Mouse (Mus musculus) NIH3T3 (cell line): ENCODE measurements around the gene Trim67.

Experiments
- DNase-seq: peaks from one replicate; pipeline ENCODE4 v3.0.0-alpha.2; 2012; ENCODE audit warnings: low read depth

The Trim67 gene

GRCm38 (mm10) chr8:124792708-124793107, at the start of gene Trim67:
Gene Trim67, plus strand, starts transcription at chr8:124793092.
- no peak for DNase-seq

DNA sequence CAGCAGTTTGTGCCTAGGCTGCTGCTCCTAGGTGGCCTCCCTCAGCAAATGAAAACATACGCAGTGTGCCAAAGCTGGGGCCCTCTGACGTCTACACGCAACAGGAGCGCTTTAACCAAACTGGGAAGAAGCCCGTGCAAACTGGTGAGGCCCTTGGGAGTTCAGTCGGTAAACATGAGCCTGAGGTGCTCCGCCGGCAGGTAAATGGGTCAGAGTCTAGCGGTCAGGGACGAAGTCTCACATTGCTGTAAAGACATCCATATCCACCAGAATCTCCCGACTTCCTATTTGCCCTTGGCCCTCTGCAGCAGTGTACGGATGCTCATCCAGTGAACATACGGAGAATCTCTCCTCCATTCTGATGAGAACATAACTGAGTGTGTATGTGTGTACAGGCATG, 46.2 kb upstream of the Trim67 start:
- DNase-seq = no peak

DNA sequence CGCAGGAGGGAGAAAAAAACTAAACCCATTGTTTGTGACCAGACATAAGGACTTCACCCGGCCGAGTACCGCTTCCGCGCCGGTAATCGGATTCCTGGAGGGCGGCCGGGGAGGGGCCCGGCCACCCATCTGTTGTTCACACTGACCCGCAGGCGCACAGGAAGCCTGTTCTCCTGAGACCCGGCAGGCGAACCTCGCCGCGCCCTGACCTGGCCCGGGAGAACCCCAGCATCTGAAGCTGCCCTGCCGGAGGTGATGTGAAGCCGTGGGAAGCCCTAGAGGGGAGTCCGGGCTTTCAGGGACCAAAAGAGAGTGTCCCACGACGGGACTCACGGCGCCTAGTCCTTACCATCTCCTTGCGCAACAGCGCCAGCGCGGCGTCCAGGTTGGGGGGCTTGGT, 41.7 kb upstream of the Trim67 start:
- DNase-seq = no peak

DNA sequence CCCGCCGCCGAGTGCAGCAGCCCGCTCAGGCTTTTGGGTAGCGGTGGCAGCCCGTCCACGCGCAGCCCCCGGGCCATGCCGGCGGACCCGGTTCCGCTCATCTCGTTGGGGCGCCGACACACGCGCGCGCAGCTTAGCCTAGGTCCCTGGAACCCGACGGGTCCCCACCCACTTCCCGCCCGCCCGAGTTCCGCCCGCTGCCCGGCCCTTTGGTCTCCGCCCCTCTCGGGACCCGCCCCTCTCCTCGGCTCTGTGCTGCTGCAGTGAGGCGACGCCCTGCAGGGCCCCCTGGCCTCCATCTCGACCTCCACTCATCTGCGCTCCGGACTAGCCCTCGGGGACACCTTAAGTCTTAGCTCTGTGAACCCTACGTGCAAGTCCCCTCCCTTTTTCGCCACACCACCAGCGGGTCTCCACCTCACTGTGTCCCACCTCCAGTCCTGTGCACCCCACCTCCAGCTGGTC, 41.2 kb upstream of the Trim67 start, which contains the start of gene Fam89a:
Fam89a (minus strand) TSS at position 124 of the 465 bp plus-strand sequence.
- no peak for DNase-seq

DNA sequence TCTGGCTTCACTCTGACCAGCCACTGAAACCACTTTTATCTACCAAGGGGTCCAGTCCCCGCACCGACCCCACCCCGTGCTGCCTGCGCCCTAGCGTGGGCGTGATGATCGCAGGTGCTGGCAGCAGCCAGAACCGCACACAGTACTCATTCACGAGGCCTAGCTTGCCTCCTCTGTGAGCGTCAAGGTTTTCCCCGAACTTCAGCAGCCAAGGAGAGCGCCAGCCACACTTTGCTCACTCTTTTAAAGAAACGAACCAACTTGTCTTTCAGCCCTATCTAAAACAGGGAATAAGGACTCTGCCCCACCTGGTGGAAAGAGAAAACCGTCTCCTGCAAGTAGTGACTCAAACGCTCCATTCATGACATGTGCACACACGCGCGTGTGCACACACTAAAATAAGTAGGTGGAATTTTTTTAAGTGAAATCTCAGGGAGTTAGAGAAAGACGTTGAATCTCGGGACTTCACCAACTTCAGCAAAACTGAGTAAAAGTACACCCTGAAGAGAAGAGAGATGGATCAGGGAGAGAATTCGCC, 40.5 kb upstream of the Trim67 start:
- no peak for DNase-seq

GRCm38 (mm10) chr8:124754101-124754791, 38.6 kb upstream of the Trim67 start:
- DNase-seq = no peak

DNA sequence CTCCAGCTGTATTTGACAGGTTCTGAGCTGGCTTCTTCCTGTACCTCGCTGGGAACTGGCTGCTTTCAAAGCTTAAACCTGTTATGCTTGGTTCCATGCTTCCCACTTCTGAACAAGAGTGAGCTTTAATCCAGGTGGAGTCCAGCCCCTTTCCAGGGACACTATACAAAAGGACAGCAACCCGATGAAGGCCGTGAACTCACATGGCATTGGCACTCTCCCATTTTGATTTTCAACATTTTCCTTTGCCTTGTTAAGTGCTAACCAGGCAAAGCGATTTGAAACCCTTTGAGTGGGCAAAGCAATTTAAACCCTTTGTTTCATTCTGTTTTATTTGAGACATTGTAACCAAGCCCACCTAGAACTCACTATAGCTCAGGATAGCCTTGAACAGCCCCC, 38.1 kb upstream of the Trim67 start:
- DNase-seq = no peak

DNA sequence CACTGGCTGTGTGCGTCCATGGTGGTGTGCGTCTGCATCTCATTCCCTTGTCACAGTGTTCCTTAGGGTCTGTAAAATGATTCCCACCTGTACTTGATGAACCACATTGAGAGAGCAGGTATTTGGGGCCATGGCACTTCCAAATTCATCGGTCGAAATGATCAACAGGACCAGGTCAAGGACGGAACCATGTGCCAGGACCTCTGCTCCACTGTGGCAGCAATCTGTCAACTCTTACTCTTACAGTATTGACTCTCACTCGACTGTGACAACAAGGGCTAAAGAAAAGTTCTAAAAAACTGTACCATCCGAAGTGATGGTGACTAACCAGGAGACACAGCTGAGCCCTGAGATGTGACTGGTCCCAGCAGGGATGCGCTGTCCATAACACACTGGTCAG, 37.4 kb upstream of the Trim67 start:
- no peak for DNase-seq

DNA sequence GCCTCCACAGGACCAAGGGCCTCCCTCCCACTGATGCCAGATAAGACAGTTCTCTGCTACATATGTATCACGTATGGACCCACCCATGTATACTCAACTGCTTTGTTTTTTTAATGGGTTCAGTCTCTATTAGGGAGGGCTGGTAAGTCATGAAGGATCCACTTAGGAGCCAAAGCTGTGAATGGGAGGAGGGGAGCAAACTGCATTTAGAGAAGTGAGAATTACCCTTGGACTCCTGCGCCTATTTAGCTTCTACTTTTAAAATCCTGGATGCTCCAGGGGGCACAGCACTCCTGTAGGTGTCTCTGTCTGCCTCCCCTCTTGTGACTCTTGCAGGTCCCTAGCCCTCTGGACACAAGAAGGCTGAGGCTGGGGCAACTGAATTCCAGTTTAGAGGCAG, 36.7 kb upstream of the Trim67 start:
- DNase-seq = no peak

DNA sequence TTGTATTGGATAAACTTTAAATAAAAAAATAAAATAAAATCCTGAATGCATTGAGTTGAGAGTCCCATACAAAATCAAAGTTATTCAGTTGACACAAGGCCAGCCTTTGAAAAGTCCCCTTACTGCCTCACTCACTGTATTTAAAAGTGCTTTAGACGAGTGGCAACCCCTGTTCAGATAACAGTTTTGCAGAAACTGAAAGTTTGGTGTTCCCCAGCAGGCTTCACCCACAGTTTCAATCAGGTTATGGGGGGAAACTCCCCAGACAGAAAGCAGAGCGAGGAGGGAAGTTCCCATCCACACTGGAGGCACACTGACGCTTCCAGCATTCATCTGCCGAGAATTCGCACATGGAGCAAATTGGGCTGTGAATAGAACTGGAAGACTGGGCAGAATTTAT, 36.3 kb upstream of the Trim67 start:
- no peak for DNase-seq

GRCm38 (mm10) chr8:124758544-124758943, 34.3 kb upstream of the Trim67 start:
- peak; percentile 38 for DNase-seq

GRCm38 (mm10) chr8:124763061-124763460, 29.8 kb upstream of the Trim67 start:
- no peak for DNase-seq

- no peak for DNase-seq
These were observed 20.5 kb upstream of the Trim67 start for GRCm38 (mm10) chr8:124772389-124772788.

- peak; percentile 66 for DNase-seq
These were observed 17.2 kb upstream of the Trim67 start for GRCm38 (mm10) chr8:124775695-124776094.

- peak; percentile 74 for DNase-seq
These were observed 12.7 kb upstream of the Trim67 start for GRCm38 (mm10) chr8:124780236-124780635.

DNA sequence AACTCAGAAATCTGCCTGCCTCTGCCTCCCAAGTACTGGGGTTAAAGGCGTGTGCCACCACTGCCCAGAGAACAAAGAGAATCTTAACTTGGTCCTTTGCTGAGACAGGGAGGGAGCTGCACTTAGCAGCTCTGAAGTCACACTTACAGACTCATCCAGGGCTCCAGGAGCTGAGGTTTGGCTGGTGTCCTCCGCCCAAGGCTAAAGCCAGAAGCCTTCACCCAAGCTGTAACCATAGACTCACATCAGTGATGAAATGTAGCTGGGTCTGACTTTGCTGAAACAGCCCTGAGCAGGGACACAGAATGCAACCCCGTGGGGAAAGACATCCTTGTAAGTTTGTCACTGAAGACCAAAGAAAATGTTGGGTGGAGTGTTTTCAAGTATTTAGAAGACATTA, 10.5 kb upstream of the Trim67 start:
- peak; percentile 32 for DNase-seq

- DNase-seq = no peak
These were observed 9.7 kb upstream of the Trim67 start for GRCm38 (mm10) chr8:124783228-124783627.

GRCm38 (mm10) chr8:124784613-124785012, 8.3 kb upstream of the Trim67 start:
- no peak for DNase-seq

- DNase-seq = no peak
These were observed 2.2 kb upstream of the Trim67 start for GRCm38 (mm10) chr8:124790676-124791075.

- no peak for DNase-seq
These were observed 1.1 kb upstream of the Trim67 start for GRCm38 (mm10) chr8:124791751-124792150.

- DNase-seq = no peak
These were observed 706 bp upstream of the Trim67 start for GRCm38 (mm10) chr8:124792186-124792585.

- DNase-seq = peak; percentile 46
These were observed 320 bp downstream of the Trim67 start for GRCm38 (mm10) chr8:124793172-124793651.

GRCm38 (mm10) chr8:124793661-124794485, 981 bp downstream of the Trim67 start:
- DNase-seq = no peak
